Comparison of ENCODE assay signal across 8 mouse cellular contexts in the genomic region with DNA sequence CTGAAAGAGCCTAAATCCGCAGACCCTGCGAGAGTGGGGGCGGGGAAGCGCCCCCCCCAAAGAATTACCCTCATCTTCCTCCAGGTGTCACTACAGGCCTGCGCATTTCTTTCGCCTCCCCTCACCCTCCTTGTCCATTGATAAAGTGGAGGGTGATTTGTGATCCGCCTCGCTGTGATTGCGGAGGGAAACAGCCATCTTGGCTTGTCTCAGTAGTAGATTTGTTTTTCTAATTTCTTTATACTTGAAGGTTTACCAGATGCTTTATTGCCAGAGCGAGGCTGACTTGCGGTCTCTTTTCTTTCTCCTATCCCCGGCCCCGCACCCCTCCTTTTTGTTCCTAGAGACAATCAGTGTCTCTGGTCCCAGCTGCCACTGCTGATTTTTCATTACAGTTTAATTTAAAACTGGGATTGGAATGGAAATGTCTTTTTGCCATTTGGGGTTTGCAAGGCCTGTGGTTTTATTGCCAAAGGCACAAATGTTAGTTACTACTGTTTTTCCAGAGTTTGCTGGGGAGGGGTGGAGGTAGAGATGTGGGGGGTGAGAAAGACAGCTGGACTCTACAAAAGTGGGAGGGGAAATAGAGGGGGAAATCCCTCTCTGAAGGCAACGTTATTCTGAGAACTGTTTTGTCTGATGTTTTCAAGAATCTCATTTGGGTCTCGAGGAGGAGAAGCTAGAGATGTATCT.
DNase-seq lines count a peak whose midpoint lies in the region; ATAC-seq and TF ChIP-seq lines count a peak whose summit lies in the region.

No protein-coding gene starts in this region.

- H3K4me3 ChIP-seq in kidney, adult 2 months (ENCODE audit: insufficient read depth, low read depth, low read length), result no peak overlapping the region
- peak overlapping the region; percentile 4; the same call in 1 of the 2 replicates for H3K4me3 ChIP-seq in intestine, postnatal 0 days (ENCODE audit: low read depth, low read length)
- H3K4me3 ChIP-seq in limb, embryonic 10.5 days, result peak overlapping the region; percentile 38
- peak overlapping the region; percentile 8; the same call in 1 of the 2 replicates for H3K4me3 ChIP-seq in midbrain, postnatal 0 days (ENCODE audit: low read depth, low read length)

- no peak overlapping the region for H3K9ac ChIP-seq in intestine, postnatal 0 days (ENCODE audit: low read depth, low read length)
- 0 out of 2 replicates have a peak overlapping the region, but pooled peaks have one; percentile 40 for H3K9ac ChIP-seq in midbrain, postnatal 0 days (replicated peaks; ENCODE audit: low read length, poor library complexity, severe bottlenecking)

- H3K4me1 ChIP-seq in kidney, adult 2 months (ENCODE audit: control insufficient read depth, insufficient read depth, low read length), result no peaks in the 10 kb centered on the region
- peaks cover 5% of the 10 kb centered on the region; the same call in 1 of the 2 replicates for H3K4me1 ChIP-seq in intestine, postnatal 0 days (replicated peaks; ENCODE audit: control insufficient read depth, insufficient read depth, low read length)
- H3K4me1 ChIP-seq in limb, embryonic 10.5 days, result peaks cover 61% of the 10 kb centered on the region
- peaks cover 4% of the 10 kb centered on the region; the same call in 1 of the 2 replicates for H3K4me1 ChIP-seq in midbrain, postnatal 0 days (ENCODE audit: insufficient read depth, low read length)

- H3K27ac ChIP-seq in kidney, adult 2 months (ENCODE audit: insufficient read depth, low read depth, low read length), result no peak overlapping the region
- no peak overlapping the region for H3K27ac ChIP-seq in intestine, postnatal 0 days (ENCODE audit: low read depth, low read length)
- H3K27ac ChIP-seq in limb, embryonic 10.5 days, result peak overlapping the region; percentile 82
- no peak overlapping the region for H3K27ac ChIP-seq in midbrain, postnatal 0 days (ENCODE audit: low read depth, low read length)

- ATAC-seq in intestine, postnatal 0 days, result no peak
- ATAC-seq in midbrain, postnatal 0 days (ENCODE audit: low FRiP score), result peak; percentile 34; the same call in 1 of the 2 replicates

- no peaks in the 10 kb centered on the region for H3K9me3 ChIP-seq in intestine, postnatal 0 days (ENCODE audit: control insufficient read depth)
- no peaks in the 10 kb centered on the region for H3K9me3 ChIP-seq in limb, embryonic 10.5 days (replicated peaks)
- H3K9me3 ChIP-seq in midbrain, postnatal 0 days (ENCODE audit: low read length), result no peaks in the 10 kb centered on the region

- H3K4me2 ChIP-seq in intestine, postnatal 0 days (replicated peaks; ENCODE audit: low read depth), result peak overlapping the region; percentile 53
- H3K4me2 ChIP-seq in midbrain, postnatal 0 days (ENCODE audit: low read depth, low read length, poor library complexity, severe bottlenecking), result peak overlapping the region; percentile 37

- no peaks in the 10 kb centered on the region for H3K27me3 ChIP-seq in kidney, adult 2 months (replicated peaks; ENCODE audit: control insufficient read depth, insufficient read depth, low read length)
- H3K27me3 ChIP-seq in intestine, postnatal 0 days (replicated peaks; ENCODE audit: control insufficient read depth, insufficient read depth, low read length), result no peaks in the 10 kb centered on the region
- no peaks in the 10 kb centered on the region for H3K27me3 ChIP-seq in limb, embryonic 10.5 days (ENCODE audit: low read depth, poor library complexity, severe bottlenecking)
- H3K27me3 ChIP-seq in midbrain, postnatal 0 days (ENCODE audit: insufficient read depth, low read length), result no peaks in the 10 kb centered on the region

- TF ChIP-seq CTCF in kidney, adult 2 months (conservative IDR thresholded peaks at IDR 0.05; ENCODE audit: insufficient read depth, insufficient read length, low read depth, low read length), result peak; percentile 46
- peak; percentile 87 for TF ChIP-seq CTCF in intestine, postnatal 0 days (IDR thresholded peaks at IDR 0.05; ENCODE audit: low read depth)
- TF ChIP-seq CTCF in midbrain, postnatal 0 days (IDR thresholded peaks at IDR 0.05), result peak; percentile 89

- TF ChIP-seq POLR2A in kidney, adult 2 months (IDR thresholded peaks at IDR 0.05; ENCODE audit: low read depth, low read length), result no peak

- 23% methylated on average over 15 of the region's 15 CpGs for WGBS in kidney, adult 2 months
- 18% methylated on average over 15 of the region's 15 CpGs for WGBS in intestine, postnatal 0 days
- 7% methylated on average over 15 of the region's 15 CpGs for WGBS in limb, embryonic 10.5 days
- WGBS in midbrain, postnatal 0 days, result 4% methylated on average over 15 of the region's 15 CpGs

- H3K36me3 ChIP-seq in kidney, adult 2 months (ENCODE audit: control insufficient read depth, insufficient read depth, low read length), result no peaks in the 10 kb centered on the region
- H3K36me3 ChIP-seq in intestine, postnatal 0 days (ENCODE audit: control insufficient read depth, insufficient read depth), result no peaks in the 10 kb centered on the region
- H3K36me3 ChIP-seq in limb, embryonic 10.5 days, result no peaks in the 10 kb centered on the region
- no peaks in the 10 kb centered on the region for H3K36me3 ChIP-seq in midbrain, postnatal 0 days (ENCODE audit: insufficient read depth, low read length)

- DNase-seq in kidney, adult 2 months, result peak; percentile 14
- no peak for DNase-seq in kidney, adult 8-10 months
- DNase-seq in embryo, embryonic 11 days, result peak; percentile 86
- peak; percentile 23 for DNase-seq in gastrocnemius, postnatal 25 days
- peak; percentile 78 for DNase-seq in limb, embryonic 10.5 days (ENCODE audit: low spot score)
- DNase-seq in midbrain, postnatal 0 days (ENCODE audit: low spot score), result peak; percentile 87
- DNase-seq in testis, postnatal 10 days (ENCODE audit: low spot score), result peak; percentile 52

Comparison
In these comparisons a context has a peak if more than half of its experiments do, and no peak if none do; other contexts are left out.
1. DNase-seq: peak in kidney, adult 2 months (single experiment), embryo, embryonic 11 days (single experiment), gastrocnemius, postnatal 25 days (single experiment), limb, embryonic 10.5 days (single experiment), midbrain, postnatal 0 days (single experiment) and testis, postnatal 10 days (single experiment); none in kidney, adult 8-10 months (0 of 2).
2. Peak in every context shown above with its lines, with median percentiles within 50 percentile points of each other: CTCF ChIP-seq.